Mouse (Mus musculus) spleen, adult 2 months (tissue): ENCODE results near the gene Cass4. TPM values are rescaled to one million over a fixed set of nuclear protein-coding genes. Genes with fewer than 3 reads are reported as not detected.

ENCODE experiments used
- DNase-seq, 2 experiments: peaks; one replicate each; pipeline versions ENCODE4 v3.0.0 to v3.0.0-alpha.2; 2012 to 2021; ENCODE audit warnings: low spot score in 2 of 2, low read depth in 1 of 2
- H3K27ac ChIP-seq: fragments of 200-500 bp; 2 replicates; pipeline ENCODE4 v1.5.1; 2012; ENCODE audit warnings: low read length, inconsistent platforms; ENCODE audit not compliant: insufficient read depth
- H3K27me3 ChIP-seq: fragments of 200-500 bp; 2 replicates; pipeline ENCODE4 v1.6.1; 2012; ENCODE audit warnings: mild to moderate bottlenecking, moderate library complexity, low read length, inconsistent platforms; ENCODE audit not compliant: control insufficient read depth, insufficient read depth
- H3K36me3 ChIP-seq: fragments of 200-500 bp; 2 replicates; pipeline ENCODE4 v1.6.1; 2012; ENCODE audit warnings: mild to moderate bottlenecking, low read length, inconsistent platforms; ENCODE audit not compliant: control insufficient read depth, insufficient read depth
- H3K4me1 ChIP-seq: fragments of 200-500 bp; 2 replicates; pipeline ENCODE4 v1.6.1; 2011; ENCODE audit warnings: inconsistent platforms; ENCODE audit not compliant: control insufficient read depth, insufficient read depth, insufficient read length
- H3K4me3 ChIP-seq: fragments of 200-500 bp; 2 replicates; pipeline ENCODE4 v1.5.1; 2011; ENCODE audit warnings: mild to moderate bottlenecking, inconsistent platforms; ENCODE audit not compliant: insufficient read depth, insufficient read length; ENCODE audit errors: extremely low read depth
- CTCF ChIP-seq: fragments of 200-500 bp; IDR thresholded peaks from 2 replicates; pipeline ENCODE4 v1.5.1; 2011; ENCODE audit warnings: mild to moderate bottlenecking, inconsistent platforms; ENCODE audit not compliant: insufficient read depth, insufficient read length, insufficient replicate concordance; ENCODE audit errors: extremely low read depth
- POLR2A ChIP-seq: fragments of 200-500 bp; IDR thresholded peaks from 2 replicates; pipeline ENCODE4 v1.6.1; 2011; ENCODE audit warnings: low read depth, low read length, inconsistent platforms
- WGBS: fragments of 180-500 bp; shearing (Covaris S2); methylation state at CpG from one replicate; pipeline ENCODE4 v1.1.7; 2018; 5-methylcytosine and 5-hydroxymethylcytosine counted together
- polyA plus RNA-seq: library from polyadenylated mRNA; depleted of rRNA; stranded (reverse); fragments of >200 nt; gene quantifications from 2 replicates; pipeline ENCODE4 v1.2.3, GENCODE M21; 2012

Cass4 gene
- polyA plus RNA-seq, 1 experiment: 1.6 TPM

GRCm38 (mm10) chr2:172381898-172382297 lies 11.7 kb upstream of the Cass4 start:
- Histone ChIP-seq H3K27ac (no peak overlapping the region), H3K27me3 (no peaks in the 10 kb centered on the region), H3K36me3 (peaks cover 27% of the 10 kb centered on the region), H3K4me3 (no peak overlapping the region), H3K4me1 (peaks cover 5% of the 10 kb centered on the region; the same call in 1 of the 2 replicates)
- no peak for TF ChIP-seq POLR2A
- TF ChIP-seq CTCF: no peak
- 25% methylated on average over 12 of the region's 12 CpGs for WGBS
- no peak for DNase-seq

GRCm38 (mm10) chr2:172384715-172385114 lies 8.9 kb upstream of the Cass4 start:
- H3K4me3 ChIP-seq: no peak overlapping the region
- no peaks in the 10 kb centered on the region for H3K27me3 ChIP-seq
- WGBS: 92% methylated on average over 3 of the region's 3 CpGs

GRCm38 (mm10) chr2:172390341-172390740 lies 3.3 kb upstream of the Cass4 start:
- Histone ChIP-seq H3K4me1 (peaks cover 10% of the 10 kb centered on the region; the same call in 1 of the 2 replicates), H3K36me3 (no peaks in the 10 kb centered on the region), H3K27me3 (no peaks in the 10 kb centered on the region), H3K4me3 (no peak overlapping the region), H3K27ac (no peak overlapping the region)
- WGBS: 22% methylated on average over 6 of the region's 6 CpGs
- no peak for TF ChIP-seq POLR2A
- no peak for TF ChIP-seq CTCF
- no peak for DNase-seq

More at GRCm38 (mm10) chr2:172384715-172385114, 8.9 kb upstream of the Cass4 start:
- Histone ChIP-seq H3K4me1 (peaks cover 5% of the 10 kb centered on the region; the same call in 1 of the 2 replicates), H3K27ac (no peak overlapping the region), H3K36me3 (peaks cover 12% of the 10 kb centered on the region)
- DNase-seq: no peak
- TF ChIP-seq POLR2A (no peak), CTCF (no peak)

- H3K27ac ChIP-seq: no peak overlapping the region
- 54% methylated on average over 10 of the region's 10 CpGs for WGBS
- H3K4me1 ChIP-seq: peaks cover 10% of the 10 kb centered on the region; the same call in 1 of the 2 replicates
- H3K36me3 ChIP-seq: no peaks in the 10 kb centered on the region
- no peak overlapping the region for H3K4me3 ChIP-seq
- H3K27me3 ChIP-seq: no peaks in the 10 kb centered on the region
- no peak for TF ChIP-seq POLR2A
- no peak for TF ChIP-seq CTCF
- DNase-seq: no peak
Observed at GRCm38 (mm10) chr2:172392041-172392521, 1.5 kb upstream of the Cass4 start.

- H3K36me3 ChIP-seq: no peaks in the 10 kb centered on the region
- 52% methylated on average over 2 of the region's 2 CpGs for WGBS
- no peaks in the 10 kb centered on the region for H3K27me3 ChIP-seq
- DNase-seq: no peak
- H3K27ac ChIP-seq: 0 out of 2 replicates have a peak overlapping the region, but pooled peaks have one; percentile 16
- peak overlapping the region; percentile 39; the same call in 1 of the 2 replicates for H3K4me3 ChIP-seq
- TF ChIP-seq CTCF (no peak), POLR2A (no peak)
- H3K4me1 ChIP-seq: peaks cover 10% of the 10 kb centered on the region; the same call in 1 of the 2 replicates
Observed at GRCm38 (mm10) chr2:172394052-172394392, 428 bp downstream of the Cass4 start.

GRCm38 (mm10) chr2:172394671-172395070 lies 1.1 kb downstream of the Cass4 start:
- H3K27ac ChIP-seq: no peak overlapping the region
- no peak overlapping the region for H3K4me3 ChIP-seq
- TF ChIP-seq POLR2A (no peak), CTCF (no peak)
- DNase-seq: no peak
- 71% methylated on average over 4 of the region's 4 CpGs for whole genome bisulfite sequencing
- H3K36me3 ChIP-seq: no peaks in the 10 kb centered on the region
- peaks cover 13% of the 10 kb centered on the region; the same call in 1 of the 2 replicates for H3K4me1 ChIP-seq
- no peaks in the 10 kb centered on the region for H3K27me3 ChIP-seq

GRCm38 (mm10) chr2:172395961-172396360 lies 2.4 kb downstream of the Cass4 start:
- no peak overlapping the region for H3K4me3 ChIP-seq
- no peak for DNase-seq
- H3K27me3 ChIP-seq: no peaks in the 10 kb centered on the region
- peaks cover 16% of the 10 kb centered on the region for H3K4me1 ChIP-seq
- TF ChIP-seq CTCF (no peak), POLR2A (no peak)
- H3K36me3 ChIP-seq: no peaks in the 10 kb centered on the region
- no peak overlapping the region for H3K27ac ChIP-seq
- 65% methylated on average over 9 of the region's 9 CpGs for WGBS
